13 mouse cellular contexts compared by ENCODE assay signal in genomic region chr10:60914391-60914790, GRCm38 (mm10).
DNase-seq lines count a peak whose midpoint lies in the region; ATAC-seq and TF ChIP-seq lines count a peak whose summit lies in the region.
"Had no signal": no experiment of that assay in that cellular context is flagged by ENCODE, and none has a peak within 500 bp of the region (broad histone marks: within the 10 kb centered on the region; RNA-seq: fewer than 3 reads in every experiment).

No protein-coding gene starts in this region.

- intact Hi-C loops in left cerebral cortex, postnatal 10 days (cut with DNase I): no loop called here
- intact Hi-C loops in left cerebral cortex, postnatal 4 days (cut with DNase I): no loop called here

- H3K4me1 ChIP-seq in kidney, postnatal 0 days (replicated peaks; ENCODE audit: insufficient read depth, low read length): no peaks in the 10 kb centered on the region
- H3K4me1 ChIP-seq in embryonic facial prominence, embryonic 11.5 days (ENCODE audit: control insufficient read depth, insufficient read depth, low read length): no peaks in the 10 kb centered on the region

- no peaks in the 10 kb centered on the region for H3K36me3 ChIP-seq in kidney, postnatal 0 days (ENCODE audit: insufficient read depth, low read length)
- no peaks in the 10 kb centered on the region for H3K36me3 ChIP-seq in embryonic facial prominence, embryonic 11.5 days (replicated peaks; ENCODE audit: control insufficient read depth, insufficient read depth, low read depth, low read length)
- H3K36me3 ChIP-seq: embryonic facial prominence, embryonic 12.5 days had no signal

- 23% methylated on average over 7 of the region's 7 CpGs for WGBS in kidney, postnatal 0 days
- 25% methylated on average over 7 of the region's 7 CpGs for WGBS in embryonic facial prominence, embryonic 11.5 days

- H3K4me2 ChIP-seq in kidney, postnatal 0 days (ENCODE audit: low read length): no peak overlapping the region
- H3K4me2 ChIP-seq in embryonic facial prominence, embryonic 11.5 days (ENCODE audit: low read depth, low read length): no peak overlapping the region
- H3K4me2 ChIP-seq: embryonic facial prominence, embryonic 12.5 days; forebrain, embryonic 13.5 days had no signal

- no peak overlapping the region for H3K9ac ChIP-seq in kidney, postnatal 0 days (ENCODE audit: low read depth, low read length)
- H3K9ac ChIP-seq in embryonic facial prominence, embryonic 11.5 days (replicated peaks; ENCODE audit: low read length): no peak overlapping the region
- H3K9ac ChIP-seq: embryonic facial prominence, embryonic 12.5 days; forebrain, embryonic 13.5 days had no signal

- ATAC-seq in kidney, postnatal 0 days (replicated peaks; ENCODE audit: low FRiP score, low read depth): no peak
- no peak for ATAC-seq in embryonic facial prominence, embryonic 11.5 days (replicated peaks; ENCODE audit: insufficient number of reproducible peaks, low FRiP score, low TSS enrichment, low read depth)
- ATAC-seq: activated CD4-positive, CD25-positive, alpha-beta regulatory T cell, adult 4 months had no signal

- no peak overlapping the region for H3K4me3 ChIP-seq in kidney, postnatal 0 days (replicated peaks; ENCODE audit: low read depth, low read length)
- no peak overlapping the region for H3K4me3 ChIP-seq in embryonic facial prominence, embryonic 11.5 days (ENCODE audit: low read depth, low read length)
- H3K4me3 ChIP-seq: embryonic facial prominence, embryonic 12.5 days; forebrain, embryonic 13.5 days had no signal

- no peaks in the 10 kb centered on the region for H3K27me3 ChIP-seq in kidney, postnatal 0 days (ENCODE audit: insufficient read depth, low read length)
- no peaks in the 10 kb centered on the region for H3K27me3 ChIP-seq in embryonic facial prominence, embryonic 11.5 days (ENCODE audit: control insufficient read depth, insufficient read depth, low read length)
- H3K27me3 ChIP-seq: forebrain, embryonic 13.5 days had no signal

- DNase-seq in kidney, postnatal 0 days (ENCODE audit: low spot score): peak; percentile 80
- no peak for DNase-seq in kidney, adult 9 months
- DNase-seq in 3T3-L1 (ENCODE audit: low read depth, low spot score) (peak; percentile 59), NIH3T3 (ENCODE audit: low read depth) (peak; percentile 83)
- DNase-seq in embryonic facial prominence, embryonic 11.5 days (ENCODE audit: low spot score): peak; percentile 77
- DNase-seq in left cerebral cortex, postnatal 10 days (ENCODE audit: extremely low spot score in 1 of 2, low spot score in 2 of 2): no peak
- DNase-seq in frontal cortex, postnatal 36 days (ENCODE audit: low spot score in 2 of 2): no peak
- no peak for DNase-seq in left cerebral cortex, postnatal 4 days
- DNase-seq: thymus, postnatal 36 days had no signal

- no peak for TF ChIP-seq CTCF in kidney, postnatal 0 days (IDR thresholded peaks at IDR 0.05; ENCODE audit: low read depth)

- H3K9me3 ChIP-seq in kidney, postnatal 0 days (replicated peaks; ENCODE audit: low read length): no peaks in the 10 kb centered on the region
- H3K9me3 ChIP-seq in embryonic facial prominence, embryonic 11.5 days (replicated peaks; ENCODE audit: control insufficient read depth, low read length): no peaks in the 10 kb centered on the region
- H3K9me3 ChIP-seq: embryonic facial prominence, embryonic 12.5 days; forebrain, embryonic 13.5 days had no signal

- H3K27ac ChIP-seq in kidney, postnatal 0 days: no peak overlapping the region
- H3K27ac ChIP-seq in embryonic facial prominence, embryonic 11.5 days (replicated peaks; ENCODE audit: low read depth, low read length): no peak overlapping the region
- H3K27ac ChIP-seq: embryonic facial prominence, embryonic 12.5 days; forebrain, embryonic 13.5 days; macrophage had no signal

Comparison
In these comparisons a context has a peak if more than half of its experiments do, and no peak if none do; other contexts are left out.
1. DNase-seq: peak in kidney, postnatal 0 days (single experiment), 3T3-L1 (single experiment), NIH3T3 (single experiment) and embryonic facial prominence, embryonic 11.5 days (single experiment); none in kidney, adult 9 months (single experiment), left cerebral cortex, postnatal 10 days (0 of 2), frontal cortex, postnatal 36 days (0 of 2) and left cerebral cortex, postnatal 4 days (single experiment).